Mouse (Mus musculus) cerebellum, adult 2 months (tissue): Measurements from ENCODE around the gene Copz2.

Source experiments
- CTCF ChIP-seq: fragments of 200-500 bp; IDR thresholded peaks from 2 replicates; pipeline ENCODE4 v1.5.1; 2011; ENCODE audit warnings: low read depth, mild to moderate bottlenecking, control low read depth, low read length, moderate library complexity, borderline replicate concordance; ENCODE audit not compliant: insufficient read depth
- POLR2A ChIP-seq: fragments of 200-500 bp; IDR thresholded peaks from 2 replicates; pipeline ENCODE4 v1.6.1; 2011; ENCODE audit warnings: low read length, control low read depth, borderline replicate concordance; ENCODE audit not compliant: insufficient read depth

GRCm38 (mm10) chr11:96859635-96860034 is 10.0 kb downstream of the Copz2 start:
- no peak for TF ChIP-seq CTCF
- TF ChIP-seq POLR2A = no peak
